Mouse (Mus musculus) thymus, postnatal 10 days (tissue): ENCODE results near the gene Rasgrp1.

Experiments
- DNase-seq, 2 experiments: peaks; one replicate each; pipeline ENCODE4 v3.0.0; 2021; ENCODE audit warnings: low spot score in 2 of 2

The Rasgrp1 gene

DNA sequence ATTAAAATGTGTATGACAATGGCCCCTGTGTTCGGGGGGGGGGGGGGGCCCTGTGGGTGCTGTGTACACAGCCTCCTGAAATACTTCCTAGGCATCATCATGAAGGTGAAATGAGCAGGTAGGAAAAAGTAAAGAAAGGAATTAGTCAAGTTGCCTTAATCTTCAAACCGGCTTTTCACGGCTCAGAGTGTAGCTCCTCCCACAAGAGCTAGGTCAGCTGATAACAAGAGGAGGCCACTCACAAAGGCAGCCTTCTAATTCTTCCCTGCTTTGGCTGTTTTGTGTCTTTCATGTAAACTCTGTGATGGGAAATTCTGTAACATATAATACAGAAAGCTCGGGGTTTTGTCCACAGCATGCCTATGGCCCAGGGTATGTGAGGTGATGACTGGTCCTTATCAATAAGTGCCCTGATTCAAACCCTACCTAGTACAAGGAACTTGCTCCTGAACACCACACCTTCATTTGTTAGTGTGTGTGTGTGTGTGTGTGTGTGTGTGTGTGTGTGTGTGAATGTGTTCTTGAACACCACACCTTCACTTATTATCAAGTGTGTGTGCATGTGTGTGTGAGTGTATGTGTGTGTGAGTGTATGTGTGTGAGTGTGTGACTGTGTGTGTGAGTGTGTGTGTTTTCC is 7.1 kb downstream of the Rasgrp1 start:
- no peak for DNase-seq

DNA sequence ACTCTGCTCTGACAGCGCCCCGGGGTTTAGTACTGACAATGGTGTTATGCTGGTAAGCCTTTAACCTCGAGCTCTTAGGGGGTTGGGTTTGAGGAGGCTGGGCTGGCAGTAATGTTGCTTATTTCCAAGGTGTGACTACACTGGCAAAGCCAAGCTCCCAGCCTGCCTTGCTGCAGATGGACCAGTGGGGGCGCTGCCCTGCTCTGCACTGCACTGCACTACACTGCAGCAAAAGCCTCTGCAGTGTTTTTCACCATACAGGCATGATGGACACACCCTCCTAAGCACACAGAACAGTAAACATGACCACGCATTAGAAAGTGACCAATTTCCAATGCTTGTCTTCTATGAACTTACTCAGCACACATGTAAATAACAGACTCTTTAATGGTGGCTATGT is 11.2 kb downstream of the Rasgrp1 start:
- DNase-seq = peak; percentile 25 to 54

DNA sequence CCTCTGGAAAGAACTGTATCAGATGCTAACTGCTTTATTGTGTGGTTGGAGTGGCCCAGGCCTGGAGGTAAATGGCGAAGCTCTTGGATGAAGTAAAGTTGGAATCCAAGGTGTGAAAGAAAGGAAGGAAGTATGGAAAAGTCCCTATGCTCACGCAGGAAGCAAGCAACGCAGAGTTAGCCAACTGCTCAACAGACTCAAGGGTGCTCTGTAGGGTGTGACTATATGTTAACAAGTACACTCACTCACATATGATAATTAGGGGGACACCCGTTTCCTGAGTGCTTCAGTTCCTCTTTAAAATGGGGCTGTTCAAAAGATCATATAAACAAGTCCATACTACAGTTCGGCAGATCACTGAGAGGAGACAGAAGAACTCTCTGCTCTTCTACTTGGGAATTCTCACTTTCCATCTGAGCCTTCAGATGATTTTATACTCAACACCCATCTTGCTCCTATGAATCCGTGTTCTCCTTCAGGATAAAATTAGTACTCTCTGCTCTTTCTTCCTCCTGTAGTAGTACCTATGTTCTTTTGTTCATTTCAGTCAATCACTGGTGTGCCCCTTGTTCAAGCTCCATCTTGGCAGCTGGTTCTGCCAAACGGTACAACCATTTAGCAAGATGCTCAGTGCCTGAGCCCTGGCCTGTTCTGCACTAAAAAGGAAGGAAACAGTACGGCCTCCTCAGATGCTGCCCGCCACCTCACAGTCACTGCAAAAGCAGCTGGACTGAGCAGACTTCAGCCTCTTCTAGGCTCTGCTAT is 14.1 kb downstream of the Rasgrp1 start:
- no peak for DNase-seq

DNA sequence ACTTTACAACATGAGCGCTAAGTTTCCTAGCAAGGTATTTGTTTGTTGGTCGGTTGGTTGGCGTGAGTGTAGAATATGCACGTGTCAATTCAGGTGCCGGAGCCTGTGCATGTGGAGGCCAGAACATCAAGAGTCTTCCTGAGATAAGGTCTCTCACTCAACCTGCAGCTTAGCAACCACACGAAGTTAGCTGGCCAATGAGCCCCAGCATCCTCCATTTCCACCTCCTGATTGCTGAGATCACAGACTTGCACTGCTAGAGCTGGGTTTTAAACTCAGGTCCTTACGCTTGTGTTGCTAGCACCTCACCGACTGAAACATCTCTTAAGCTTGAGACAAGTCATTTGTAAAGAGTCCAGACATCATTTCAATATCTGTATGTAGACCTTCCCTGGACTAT is 20.4 kb downstream of the Rasgrp1 start:
- DNase-seq = no peak

DNA sequence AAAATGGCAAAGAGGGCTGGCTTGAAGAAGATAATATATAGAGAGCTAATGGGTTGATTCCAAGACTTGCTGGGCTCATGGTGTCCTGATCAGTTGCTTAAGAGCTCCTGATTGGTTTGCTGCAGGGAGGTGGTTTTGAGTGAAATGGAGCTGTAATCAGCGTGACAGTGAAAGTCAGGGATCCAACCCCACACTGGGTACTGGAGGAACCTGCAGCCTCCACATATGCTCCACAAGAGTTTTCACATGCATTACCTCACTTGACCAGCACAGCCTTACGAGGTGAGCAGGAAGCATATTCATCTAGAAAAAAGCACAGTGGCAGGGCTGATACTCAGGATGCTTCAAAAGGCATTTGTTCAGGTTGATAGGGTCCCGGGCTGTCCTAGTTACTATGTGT is 21.6 kb downstream of the Rasgrp1 start:
- no peak for DNase-seq

DNA sequence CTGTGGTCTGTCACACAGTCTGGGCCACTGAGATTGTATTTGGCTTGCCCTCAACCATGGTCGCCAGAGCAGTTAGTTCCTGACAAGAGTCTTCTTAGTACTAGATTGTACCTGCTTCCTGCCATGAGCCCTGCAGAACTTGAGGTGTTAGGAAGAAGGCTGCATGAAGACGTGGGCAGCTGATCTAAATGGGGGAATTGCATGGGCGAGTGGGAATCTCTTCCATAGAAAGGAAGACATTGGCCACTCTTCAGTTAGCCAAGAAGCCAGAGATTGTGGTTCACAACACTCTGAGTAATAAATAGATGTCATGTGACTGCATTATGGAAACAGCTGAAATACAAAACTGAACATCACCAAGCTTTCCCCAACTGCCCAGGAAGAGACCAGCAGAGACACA is 23.8 kb downstream of the Rasgrp1 start:
- DNase-seq = no peak

DNA sequence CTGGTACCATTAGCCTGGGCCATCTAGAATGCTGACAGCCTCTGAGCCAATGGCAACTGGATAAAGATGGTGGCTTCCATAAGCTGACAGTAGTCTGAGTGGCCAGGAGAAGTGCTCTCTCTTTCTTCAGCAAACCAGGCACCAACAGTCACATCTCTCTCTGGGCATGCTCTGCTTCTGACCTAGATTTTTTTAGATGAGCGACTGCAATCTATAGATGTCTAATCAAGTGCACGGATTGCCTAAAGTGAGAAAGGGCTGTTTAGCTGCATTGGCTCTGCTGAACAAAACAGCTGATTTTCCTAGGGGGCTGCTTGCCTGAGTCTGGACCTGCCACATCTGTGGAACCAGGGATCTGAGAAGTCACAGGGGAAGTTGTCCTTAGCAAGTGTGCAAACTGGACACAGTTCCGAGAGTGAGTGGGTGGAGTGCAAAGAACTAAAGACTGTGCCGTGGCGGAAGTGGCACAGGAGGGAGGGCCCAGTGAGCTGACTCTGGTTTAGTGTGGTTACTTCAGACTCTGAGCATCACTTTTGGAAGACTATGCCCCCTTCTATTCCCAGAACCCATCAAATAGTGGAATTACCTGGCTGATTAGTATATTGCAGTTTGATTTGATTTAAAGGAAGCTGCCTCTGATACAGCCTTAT is 29.1 kb downstream of the Rasgrp1 start:
- no peak for DNase-seq

DNA sequence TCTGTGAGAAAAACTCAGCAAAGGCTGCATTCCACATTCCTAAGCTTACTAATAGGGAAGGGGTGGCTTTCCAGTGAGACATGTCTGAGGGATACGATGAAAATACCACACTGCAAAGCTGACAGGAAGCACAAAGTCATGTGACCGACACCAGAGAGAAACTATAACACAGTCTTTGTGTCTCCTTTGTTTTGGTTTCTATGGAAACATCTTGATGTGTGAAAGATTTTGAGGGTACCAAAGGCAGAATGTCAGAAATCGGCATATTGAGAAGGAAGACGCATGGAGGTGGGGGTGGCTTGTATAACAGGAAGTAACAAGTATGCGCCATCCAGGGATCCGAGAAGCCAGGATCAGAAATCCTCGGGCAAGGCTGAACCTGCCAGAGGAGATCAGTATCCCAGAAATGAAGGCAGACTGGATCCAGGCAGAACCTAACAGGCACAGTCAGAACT is 30.3 kb downstream of the Rasgrp1 start:
- no peak for DNase-seq

DNA sequence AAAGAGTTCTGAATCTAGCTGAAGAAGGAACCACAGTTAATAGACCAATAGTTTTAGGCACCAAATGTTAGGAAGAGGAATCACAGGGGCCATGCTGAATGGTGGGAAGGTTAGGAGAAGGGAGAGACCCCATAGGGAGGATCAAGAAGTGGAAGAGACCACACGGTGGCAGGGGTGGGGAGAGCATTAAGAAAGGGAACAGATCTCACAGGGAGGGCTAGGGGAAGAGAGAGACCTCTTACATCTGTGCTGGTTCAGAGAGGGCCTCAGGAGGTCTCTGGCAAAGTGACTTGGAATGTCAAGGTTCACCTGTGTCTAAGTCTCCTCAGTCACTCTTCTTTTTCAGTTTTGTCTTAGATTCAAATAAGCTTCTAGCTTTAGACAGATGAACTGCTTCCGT is 30.8 kb downstream of the Rasgrp1 start:
- no peak for DNase-seq

DNA sequence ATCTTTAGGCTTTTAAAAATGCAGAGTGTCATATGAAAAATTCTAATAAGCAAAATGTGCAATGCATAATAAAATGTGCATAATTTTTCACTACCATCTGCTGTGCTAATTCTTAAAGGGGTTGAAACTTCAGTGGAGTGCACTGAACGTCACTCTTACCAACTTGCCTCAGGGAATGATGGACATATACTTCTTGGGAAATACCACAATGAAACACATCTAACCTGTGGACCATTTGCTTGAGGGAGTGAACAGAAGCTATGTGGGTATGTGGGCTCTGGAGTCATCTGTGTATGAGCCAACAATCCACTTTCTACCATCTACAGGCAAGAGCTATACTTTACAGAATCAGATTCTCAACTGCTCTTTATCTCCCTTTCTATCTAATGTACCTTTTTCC is 31.5 kb downstream of the Rasgrp1 start:
- DNase-seq = no peak

DNA sequence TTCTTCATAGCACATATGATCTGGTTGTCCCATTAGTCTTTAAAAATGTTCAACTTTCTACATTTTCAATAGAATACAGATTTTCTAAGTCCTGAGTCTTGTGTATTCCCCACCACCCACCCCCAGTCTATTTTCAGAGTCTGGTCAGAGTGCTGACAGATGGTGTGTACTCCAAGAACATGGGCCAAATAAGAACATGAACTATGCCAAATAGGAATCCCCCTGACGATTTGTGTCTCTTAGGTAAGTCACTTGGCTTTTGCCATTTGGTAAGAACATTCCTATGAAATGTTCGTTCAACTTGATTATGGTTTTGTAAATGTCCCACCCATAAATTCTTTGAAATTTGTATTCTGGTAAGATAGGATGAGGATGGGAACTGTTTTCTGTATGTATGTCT is 33.8 kb downstream of the Rasgrp1 start:
- no peak for DNase-seq

DNA sequence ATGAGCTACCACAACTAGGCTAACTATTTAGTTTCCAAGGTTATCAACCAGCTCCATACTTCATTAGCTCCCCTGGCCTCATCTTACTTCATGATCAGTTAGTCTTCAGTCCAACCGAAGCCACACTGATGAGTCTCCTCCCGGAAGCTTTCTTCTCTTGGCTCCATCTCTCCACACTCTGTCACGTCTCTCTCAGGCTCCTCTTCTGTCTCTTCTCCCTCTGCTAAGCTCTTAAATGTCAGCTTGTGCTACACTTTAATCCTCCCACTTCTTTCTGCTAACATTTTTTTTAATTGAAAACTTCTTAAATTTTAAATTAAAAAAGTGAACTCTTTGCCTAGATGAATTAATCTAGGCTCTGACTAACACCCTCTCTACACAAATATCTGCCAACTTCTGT is 34.8 kb downstream of the Rasgrp1 start:
- DNase-seq = no peak

DNA sequence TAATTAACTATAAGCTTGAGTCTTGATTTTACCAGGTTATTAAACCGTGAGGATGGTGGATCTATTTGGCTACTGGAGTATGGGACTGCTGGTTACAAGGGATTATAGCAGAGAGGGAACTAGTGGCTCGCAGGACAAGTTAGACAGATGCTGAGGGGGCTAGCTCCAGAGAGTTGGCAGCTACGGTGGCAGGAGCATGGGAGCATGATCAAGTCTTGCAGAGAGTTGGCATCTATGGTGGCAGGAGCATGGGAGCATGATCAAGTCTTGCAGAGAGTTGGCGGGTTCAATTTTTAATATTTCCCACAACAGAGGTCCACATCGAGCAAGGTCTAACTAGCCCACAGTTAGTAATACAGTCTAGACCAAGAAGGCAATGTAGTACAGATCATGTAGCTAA is 37.9 kb downstream of the Rasgrp1 start:
- DNase-seq = no peak

DNA sequence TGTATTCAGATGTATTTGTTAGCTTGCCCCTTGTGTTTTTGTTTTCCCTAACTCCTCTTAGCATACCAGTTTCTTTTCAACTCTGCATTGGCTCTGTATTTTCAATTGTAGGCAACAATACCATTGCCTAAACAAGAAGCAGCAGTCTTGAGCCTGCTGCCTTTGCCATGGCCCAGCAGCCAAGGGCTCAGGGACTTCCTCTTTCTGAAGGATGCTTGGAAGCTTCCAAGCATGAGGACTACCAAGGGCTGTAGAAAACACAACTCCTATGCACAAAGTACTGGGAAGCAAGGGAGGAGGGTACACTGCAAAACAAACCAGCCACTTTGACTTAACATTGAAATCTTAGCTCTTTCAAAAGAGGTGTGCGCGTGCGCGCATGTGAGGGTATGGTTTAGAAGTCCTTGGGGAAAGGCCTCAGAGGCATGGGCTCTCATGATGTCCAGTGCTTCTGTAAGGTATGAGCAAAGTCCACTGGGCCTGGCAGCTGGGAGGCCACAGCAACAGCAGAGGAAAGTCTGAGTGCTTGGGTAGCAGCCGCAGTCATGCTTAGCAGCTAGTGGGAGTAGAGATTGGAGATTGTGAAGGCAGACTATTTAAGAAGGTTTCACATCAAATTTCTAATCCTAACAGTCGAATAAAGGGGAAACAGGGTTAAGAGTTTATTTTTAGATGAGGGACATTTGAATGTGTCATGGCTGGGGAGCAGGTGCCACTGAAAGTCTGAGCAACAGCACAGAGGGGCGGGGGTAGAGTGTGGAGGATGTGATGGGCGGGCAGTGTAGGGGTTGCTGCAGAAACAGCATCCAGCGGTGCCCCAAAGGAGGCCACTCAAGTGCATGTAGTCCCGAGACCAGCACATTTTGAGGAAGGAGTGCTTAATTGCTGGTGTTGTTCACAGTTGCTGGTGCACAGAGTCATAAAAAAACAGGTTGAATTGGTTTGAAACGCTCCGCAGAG is 39.1 kb downstream of the Rasgrp1 start:
- no peak for DNase-seq

DNA sequence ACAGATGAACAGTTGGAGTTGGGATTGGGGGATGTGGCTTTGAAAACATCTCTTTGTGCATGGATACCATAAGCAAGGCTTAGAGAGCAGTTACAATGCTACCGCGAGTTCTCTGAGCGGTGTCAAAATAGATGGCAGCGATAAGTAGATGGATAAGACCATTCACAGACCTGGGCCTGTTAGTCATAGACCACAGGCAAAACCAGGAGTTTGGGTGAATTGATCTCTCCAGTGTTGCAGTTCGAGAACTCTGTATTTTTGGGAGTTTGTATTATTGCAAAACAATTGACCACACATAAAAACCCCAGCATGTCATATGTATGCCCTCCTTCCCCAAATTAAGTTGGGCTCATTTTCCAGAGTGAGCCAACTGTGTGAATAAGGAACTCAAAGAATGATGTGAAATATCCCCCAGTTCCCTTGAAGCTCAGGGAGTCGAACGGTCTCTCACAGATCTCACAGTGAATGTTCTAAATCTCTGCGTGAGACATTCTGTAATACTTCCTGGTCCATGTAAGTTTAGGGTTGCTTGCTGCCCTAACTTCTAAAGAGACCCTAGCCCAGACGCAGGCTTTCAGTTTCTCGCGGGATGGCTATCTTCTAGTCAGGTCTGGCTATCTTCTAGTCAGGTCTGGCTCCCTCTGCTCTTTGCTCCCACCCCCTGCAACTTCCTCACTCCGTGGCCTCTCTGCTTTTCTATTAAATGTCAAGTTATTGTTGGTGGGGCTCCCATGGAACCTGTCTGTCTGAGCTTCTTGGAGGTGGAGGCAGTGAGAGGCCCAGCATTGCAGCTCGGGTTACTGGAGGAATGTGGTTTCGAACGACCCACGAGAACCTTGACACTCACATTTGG is 43.0 kb downstream of the Rasgrp1 start:
- DNase-seq = no peak

DNA sequence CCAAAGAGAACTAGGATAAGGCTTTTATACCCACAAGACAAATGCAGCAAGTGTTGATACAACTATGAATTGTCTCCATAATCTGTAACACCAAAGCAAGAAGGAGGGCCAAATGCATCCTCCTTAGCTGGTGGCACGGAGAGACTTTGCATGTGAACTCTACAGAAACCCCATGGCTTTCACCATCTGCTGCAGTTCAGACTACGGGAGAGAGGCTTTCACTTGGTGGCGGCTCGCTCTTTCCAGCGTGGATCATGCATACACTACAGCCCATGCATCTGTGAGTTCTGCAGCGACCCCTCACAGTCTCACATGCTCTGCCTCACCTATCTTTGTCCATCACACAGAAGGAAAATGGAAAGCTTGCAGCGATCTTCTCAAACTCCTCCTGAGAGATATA is 54.5 kb downstream of the Rasgrp1 start:
- no peak for DNase-seq

DNA sequence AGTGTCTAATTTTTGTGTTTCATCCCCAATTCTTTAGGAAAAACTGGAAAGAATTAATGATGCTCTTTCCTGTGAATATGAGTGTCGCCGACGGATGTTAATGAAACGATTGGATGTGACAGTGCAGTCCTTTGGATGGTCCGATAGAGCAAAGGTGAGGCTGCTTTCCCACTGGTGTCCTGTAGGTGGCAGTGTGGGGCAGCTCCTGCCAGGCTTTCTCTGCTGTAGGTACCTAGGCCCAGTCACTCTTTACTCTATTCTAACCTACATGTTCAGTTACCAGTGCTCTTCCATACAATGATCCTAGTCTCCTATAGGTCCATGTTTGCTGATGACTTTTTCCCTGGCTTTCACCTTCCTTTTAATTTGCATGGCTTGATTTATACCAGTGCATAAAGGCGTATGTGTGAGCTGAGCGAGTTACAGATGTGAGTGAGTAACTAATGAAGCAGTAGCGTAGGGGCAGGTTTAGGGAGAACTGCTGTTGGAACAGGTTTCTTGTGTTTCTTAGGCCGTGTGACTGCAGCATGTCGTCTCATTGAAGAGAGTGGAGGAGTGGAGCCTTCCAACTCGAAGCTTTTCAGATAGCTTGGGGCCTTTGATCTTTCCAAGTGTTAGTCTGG is 78.9 kb downstream of the Rasgrp1 start:
- peak; percentile 60 to 79 for DNase-seq

DNA sequence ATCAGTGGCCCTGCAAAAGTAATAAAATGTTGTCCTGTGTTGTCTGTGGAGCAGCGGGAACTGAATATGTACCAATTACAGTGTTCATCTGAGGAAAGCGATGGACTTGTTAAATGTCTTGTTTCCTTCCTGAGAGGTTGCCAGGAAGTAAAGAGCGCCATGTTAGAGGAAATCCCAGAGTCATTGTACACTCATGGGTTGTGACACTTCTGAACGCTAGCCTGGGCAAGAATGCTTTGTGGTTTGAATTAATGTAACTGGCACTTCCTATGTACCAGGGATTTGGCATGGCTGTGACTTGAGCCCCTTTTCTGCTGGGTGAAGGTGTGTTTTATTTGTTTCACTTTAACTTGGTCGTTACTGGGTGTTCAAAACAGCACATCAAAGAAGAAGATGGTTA is 80.6 kb downstream of the Rasgrp1 start:
- no peak for DNase-seq

DNA sequence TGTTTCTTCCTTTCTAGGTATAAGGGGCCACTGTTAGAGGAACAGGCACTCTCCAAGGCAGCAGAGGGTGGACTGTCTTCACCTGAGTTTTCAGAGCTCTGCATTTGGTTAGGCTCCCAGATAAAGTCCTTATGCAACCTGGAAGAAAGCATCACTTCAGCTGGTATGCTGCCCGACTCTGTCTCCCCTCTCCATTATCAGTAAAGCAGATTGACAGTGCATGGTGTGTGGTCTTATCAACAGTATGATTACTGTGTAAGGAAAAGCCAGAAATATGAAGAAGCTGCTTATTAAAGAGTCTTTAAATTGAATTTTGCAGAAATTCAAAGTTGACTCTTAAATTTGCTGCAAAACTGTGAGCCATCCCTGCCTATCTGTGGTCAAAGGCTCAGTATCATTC is 85.2 kb downstream of the Rasgrp1 start:
- no peak for DNase-seq

DNA sequence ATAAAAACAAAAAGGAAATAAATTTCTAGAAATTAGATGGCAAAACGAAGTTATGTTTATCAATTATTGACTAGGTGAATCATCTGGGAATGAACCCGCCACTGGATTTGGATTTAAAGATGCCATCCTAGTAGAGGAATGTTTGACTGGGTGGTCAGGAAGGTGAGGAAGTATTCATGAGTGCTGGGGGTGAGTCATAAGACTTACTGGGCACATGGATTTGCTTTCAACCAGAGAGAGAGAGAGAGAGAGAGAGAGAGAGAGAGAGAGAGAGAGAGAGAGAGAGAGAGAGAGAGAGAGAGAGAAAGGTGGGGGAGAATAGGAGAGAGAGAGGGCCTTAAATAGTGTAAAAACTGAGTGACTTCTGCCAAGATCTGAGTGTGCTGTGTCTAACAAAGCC is 87.4 kb downstream of the Rasgrp1 start:
- no peak for DNase-seq
